Mouse (Mus musculus): Measurements from ENCODE around the gene Litaf.

Gene Litaf

GRCm38 (mm10) chr16:11065431-11065830 lies 526 bp downstream of the Litaf start:
- DNase-seq, result no peak

GRCm38 (mm10) chr16:11064742-11065141 lies 1.2 kb downstream of the Litaf start:
- no peak for DNase-seq

DNA sequence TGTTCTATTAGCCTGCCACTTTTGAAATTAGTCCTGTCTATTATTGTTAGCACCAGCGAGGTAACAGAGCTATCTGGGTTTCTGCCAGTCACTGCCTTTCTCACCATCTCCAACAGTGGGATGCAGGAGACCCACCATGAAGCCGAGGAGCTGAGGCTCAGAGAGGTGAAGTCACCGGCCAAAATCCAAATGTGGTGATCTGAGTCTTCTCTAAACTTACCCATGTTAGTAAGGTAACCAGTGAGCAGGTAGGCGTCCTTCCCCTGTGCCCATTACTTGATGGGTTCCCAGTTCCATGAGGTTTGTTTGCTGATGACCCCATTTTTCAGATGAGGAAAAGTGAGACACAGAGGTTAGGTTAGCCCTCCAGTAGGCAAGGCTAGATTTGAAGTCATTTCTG lies 1.6 kb downstream of the Litaf start:
- DNase-seq, result no peak

GRCm38 (mm10) chr16:11062794-11063721 lies 2.9 kb downstream of the Litaf start:
- DNase-seq, result peak; percentile 15 to 56

DNA sequence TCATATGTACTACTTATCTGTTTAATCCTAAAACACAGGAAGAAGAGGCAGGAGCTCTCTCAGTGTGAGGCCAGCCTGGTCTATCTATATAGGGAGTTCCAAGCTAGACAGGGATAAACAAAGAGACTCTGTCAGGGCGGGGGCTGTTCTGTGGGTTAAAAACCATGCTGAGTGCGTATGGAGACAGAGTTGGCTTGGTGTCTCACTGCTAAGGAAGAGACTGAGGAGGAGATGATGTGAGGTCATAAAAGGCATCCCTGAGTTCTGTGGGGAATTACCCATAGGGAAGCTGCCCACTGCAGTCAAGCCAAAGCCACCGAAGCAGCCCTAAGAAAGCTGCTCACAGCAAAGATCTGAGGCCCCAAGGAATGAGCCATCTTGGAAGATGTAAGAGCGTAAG lies 5.3 kb downstream of the Litaf start, which contains the start of gene Snn:
Snn (plus strand) TSS at position 301 of the 400 bp plus-strand sequence.
- no peak for DNase-seq

GRCm38 (mm10) chr16:11055916-11056315 lies 10.0 kb downstream of the Litaf start:
- DNase-seq, result no peak

DNA sequence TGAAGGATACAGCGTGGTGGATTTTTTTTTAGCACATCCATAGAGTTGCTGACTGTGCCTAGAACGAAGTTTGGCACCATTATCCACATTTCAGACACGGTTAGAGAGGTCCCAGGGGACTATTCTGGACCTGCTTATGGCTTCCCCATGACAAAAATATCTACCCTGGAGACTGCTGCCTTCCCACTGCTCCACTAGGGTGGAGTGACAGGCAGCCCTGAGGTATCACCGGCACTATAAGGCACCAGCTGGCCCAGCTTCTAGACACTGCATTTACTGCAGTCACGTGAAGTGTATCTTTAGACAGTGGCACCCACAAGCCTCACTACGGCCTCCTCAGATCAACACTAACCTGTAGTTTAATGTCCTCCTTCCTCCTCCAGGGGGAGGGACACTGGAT lies 11.1 kb downstream of the Litaf start:
- no peak for DNase-seq

DNA sequence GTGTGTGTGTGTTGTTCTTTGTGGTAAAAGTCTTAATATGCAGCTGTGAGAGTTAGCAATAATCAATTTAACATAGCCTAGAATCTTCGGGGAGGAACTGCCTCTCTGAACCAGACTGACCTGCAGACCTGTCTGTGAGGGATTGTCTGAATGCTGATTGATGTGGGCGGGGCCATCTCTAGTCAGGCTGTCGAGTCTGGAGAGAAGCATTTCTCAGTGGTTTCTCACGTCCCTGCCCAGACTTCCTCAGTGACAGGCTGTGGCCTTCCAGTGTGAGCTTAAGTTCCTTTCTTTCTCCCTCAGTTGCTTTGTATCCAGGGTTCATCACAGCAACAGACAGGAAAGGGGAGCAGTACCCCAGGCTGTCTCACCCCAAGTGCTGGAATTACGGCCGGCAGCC lies 11.5 kb downstream of the Litaf start:
- DNase-seq, result no peak

DNA sequence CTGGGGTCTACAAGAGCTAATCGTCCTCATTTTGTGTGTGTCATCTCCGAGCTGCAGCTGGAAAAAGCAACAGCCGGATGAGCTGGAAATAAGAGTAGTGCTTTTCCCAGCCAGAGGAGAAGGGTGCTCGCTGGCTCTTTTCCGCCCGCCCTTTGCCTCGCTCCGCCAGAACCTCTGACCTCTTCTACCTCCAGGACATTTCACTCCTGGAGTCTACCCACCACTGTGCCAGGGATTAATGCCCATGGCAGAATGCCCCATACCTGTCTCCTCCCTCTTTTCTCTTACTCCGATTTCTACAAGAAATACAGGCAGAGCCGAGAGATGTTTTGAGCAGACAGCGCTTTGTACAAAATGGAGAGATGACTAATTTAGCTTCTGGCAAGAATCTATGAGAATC lies 14.8 kb downstream of the Litaf start:
- DNase-seq, result no peak

DNA sequence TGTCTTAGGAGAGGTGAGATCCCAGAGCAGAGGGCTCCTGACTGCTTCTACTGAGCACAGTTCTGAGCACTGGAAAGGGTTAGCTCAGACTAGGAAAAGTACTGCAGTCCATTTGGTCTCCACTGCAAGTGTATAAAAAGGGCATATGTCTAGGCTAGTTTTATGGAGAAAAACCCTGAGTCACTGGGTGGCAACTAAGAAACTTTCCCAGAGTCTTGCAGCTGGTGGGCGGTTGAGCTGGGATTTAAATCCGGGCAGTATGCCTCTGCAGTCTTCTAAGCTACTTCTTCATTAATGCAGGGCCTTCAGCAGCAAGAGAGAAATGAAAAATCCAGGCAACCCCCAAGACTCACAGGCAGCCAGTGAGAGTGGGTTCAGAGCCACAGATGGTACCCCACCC lies 15.7 kb downstream of the Litaf start:
- no peak for DNase-seq

DNA sequence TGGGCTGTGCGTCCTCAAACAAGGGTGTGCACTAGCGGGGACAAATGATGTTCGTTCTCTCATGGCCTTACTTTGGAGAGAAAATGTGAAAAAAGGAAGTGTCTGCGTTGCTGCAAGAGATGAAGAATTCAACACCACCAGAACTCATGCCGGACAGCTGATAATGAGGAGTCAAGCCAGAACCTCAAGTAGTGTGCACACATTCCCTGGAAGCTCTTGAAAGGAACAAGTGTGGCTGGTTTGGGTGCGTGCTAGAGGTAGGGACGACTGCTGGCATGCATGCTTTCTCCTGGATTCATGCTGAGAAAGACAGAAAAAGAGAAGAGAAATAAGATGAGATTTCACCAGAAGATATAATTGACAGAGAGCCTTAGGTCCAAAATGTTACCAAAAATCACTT lies 18.8 kb downstream of the Litaf start:
- DNase-seq, result no peak

DNA sequence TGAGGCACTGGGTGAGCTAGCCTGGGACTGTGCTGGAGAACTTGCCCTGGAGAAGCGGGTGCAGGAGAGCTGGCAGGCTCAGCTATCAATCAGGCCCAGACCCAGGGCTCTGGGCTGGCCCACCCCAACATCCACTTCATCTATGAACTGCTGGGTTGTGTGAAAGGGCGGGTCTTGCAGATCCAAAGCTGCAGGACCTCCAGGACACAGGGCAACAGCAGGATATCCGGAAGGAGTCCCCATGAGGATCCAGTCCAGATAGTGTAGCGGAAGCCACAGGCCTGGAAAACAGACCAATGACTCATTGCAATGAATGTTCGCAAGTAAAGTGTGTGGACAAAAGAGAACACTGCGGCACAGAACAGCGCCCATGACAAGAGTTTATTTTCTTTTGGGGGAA lies 19.5 kb downstream of the Litaf start:
- no peak for DNase-seq

DNA sequence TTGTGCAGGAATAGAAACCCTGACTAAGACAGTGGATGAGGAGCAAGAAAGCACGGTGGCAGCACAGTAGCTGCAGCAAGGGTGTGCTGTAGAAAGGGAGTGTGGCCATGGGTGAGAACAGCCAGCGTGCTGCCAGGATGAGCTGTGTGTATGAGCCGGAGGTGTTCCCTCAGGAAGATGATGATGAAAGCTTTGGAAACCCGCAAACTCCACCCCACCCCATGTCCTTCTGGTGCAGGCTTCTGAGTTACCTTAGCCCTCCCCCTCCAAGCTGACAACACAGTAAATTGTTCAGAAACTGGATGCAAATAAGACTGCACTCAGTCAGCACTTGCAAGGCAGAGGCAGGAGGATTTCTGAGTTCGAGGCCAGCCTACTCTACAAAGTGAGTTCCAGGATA lies 22.7 kb downstream of the Litaf start:
- no peak for DNase-seq

GRCm38 (mm10) chr16:11040603-11041002 lies 25.4 kb downstream of the Litaf start:
- DNase-seq, result no peak

DNA sequence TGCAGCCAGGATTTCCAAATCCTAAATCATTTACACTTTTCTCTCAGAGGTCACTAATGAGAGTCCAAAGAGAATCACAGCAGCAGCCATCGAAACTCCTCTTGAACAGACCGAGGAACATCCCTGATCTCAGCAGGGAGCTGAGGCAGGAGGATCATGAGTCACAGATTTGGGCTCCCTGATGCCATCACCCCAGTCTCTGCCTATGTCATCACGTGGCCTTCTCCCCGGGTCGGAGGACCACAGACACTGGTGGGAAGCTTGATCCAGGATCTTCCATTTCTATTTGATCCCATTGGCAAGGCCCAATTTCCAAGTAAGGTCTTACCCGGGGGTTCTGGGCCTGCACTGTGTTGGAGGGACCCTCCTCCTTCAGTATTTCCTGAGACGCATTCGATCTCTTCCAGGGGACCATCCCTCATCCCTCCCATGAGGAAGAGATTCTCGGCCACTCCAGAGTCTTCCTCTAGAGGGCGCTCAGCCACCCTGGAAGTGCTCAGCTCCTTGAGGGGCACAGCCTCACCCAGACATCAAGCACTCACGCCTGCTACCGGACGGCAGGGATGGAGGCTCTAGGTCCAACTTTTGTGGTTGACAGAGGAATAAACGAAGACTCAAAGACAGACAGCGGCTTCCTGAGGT lies 30.0 kb downstream of the Litaf start:
- peak; percentile 83 to 88 for DNase-seq

GRCm38 (mm10) chr16:11035273-11035672 lies 30.7 kb downstream of the Litaf start:
- DNase-seq, result no peak

DNA sequence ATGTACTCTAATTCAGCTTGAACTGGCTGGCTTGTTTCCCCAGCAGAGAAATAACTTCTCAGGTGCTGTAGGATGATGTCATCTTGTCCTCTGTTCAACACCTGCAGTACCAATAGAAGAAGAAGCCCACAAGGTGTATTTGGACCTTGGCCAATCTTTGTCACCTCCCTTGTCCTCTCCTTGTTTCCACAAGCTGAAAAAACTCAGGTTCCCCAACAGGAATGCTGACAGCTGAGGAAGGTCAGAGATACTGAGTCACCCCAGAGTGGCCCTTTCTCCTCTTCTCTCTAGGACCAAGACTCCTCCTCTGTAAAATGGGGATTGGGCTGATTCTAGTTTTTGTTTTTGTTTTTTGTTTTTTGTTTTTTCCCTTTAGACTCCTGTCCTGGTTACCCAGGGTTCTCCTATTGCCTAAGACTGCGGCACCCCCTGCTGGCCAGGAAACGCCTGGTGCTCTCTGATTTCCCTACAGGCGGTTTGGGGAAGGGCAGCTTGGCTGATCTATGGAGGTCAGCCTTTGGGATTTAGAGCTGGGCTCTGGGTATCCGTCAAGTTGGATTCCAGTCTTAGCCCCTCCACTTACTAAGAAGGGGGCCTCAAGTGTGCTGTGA lies 31.7 kb downstream of the Litaf start:
- DNase-seq, result peak; percentile 78 to 88

DNA sequence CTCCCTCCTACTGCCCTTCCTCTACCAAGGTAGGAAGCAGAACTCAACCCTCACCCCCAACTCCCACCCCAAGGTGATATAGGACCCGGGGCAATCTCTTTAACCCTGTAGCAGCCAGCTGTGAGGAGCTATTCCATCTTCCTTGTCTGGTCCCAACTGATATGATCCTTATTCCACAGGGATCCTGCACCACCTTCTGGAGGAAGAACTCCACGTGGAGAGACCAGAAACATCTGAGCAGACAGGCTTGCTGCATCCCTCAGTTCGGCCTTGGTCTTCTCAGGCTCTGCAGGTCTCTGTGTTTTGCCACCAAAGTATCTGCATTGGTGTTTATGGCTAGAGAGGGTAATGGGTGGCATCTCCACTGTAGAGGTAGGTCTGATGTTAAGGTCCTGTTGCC lies 34.6 kb downstream of the Litaf start:
- DNase-seq, result no peak

GRCm38 (mm10) chr16:11030844-11031243 lies 35.1 kb downstream of the Litaf start:
- DNase-seq, result no peak

DNA sequence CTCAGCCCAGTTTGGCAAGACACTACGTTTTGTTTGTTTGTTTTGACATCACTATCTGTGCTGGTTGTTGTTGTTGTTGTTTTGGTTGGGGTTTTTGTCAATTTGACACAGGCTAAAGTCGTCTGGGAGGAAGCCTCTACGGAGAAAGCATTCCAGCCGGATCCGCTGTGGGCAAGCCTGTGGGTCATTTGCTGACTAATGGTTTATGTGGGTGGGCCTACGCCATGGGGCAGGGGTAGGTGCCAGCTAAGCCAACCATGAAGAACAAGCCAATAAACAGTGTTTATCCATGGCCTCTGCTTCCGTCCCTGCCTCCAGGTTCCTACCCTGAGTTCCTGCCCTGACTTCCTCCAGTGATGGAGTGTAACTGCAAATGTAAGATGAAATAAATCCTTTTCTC lies 37.8 kb downstream of the Litaf start:
- no peak for DNase-seq

GRCm38 (mm10) chr16:11024841-11025240 lies 41.1 kb downstream of the Litaf start:
- no peak for DNase-seq

DNA sequence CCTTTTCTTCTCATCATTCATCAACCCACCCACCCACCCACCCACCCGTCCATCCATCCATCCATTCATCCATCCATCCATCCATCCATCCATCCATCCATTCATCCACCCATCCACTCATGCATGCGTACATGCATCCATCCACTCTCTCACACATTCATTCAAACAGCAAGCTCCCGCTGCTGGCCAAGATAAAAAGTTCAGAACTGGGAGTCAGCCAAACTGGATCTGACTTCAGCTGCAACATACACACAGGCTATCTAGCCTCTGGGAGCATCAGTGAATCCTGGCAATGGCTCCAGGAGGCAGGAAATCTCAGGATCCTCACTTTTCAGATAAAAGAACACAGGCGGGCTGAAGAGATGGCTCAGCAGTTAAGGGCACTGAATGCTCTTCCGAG lies 42.3 kb downstream of the Litaf start:
- no peak for DNase-seq

- DNase-seq, result no peak
These were observed 43.9 kb downstream of the Litaf start for GRCm38 (mm10) chr16:11022113-11022489.

All from cerebellum, postnatal 25 days (tissue).